Mouse (Mus musculus) limb, embryonic 12.5 days (tissue): ENCODE results near the gene Dhx40. TPM values are rescaled to one million over a fixed set of nuclear protein-coding genes. Genes with fewer than 3 reads are reported as not detected.

Experiments used
- ATAC-seq: fragments of 200-750 bp; cut with Nextera tagmentation; 2 replicates; pipeline ENCODE4 v1.8.0; 2017; ENCODE audit warnings: low read depth, moderate TSS enrichment; ENCODE audit not compliant: insufficient number of reproducible peaks, insufficient read depth, low FRiP score, low TSS enrichment
- H3K27ac ChIP-seq: fragments of 300-500 bp; sonication (generic); 2 replicates; pipeline ENCODE4 v1.5.1; 2016; ENCODE audit warnings: mild to moderate bottlenecking, moderate library complexity
- H3K27me3 ChIP-seq: fragments of 300-500 bp; sonication (generic); 2 replicates; pipeline ENCODE4 v1.6.1; 2016; ENCODE audit warnings: mild to moderate bottlenecking, moderate library complexity
- H3K36me3 ChIP-seq: fragments of 300-500 bp; sonication (generic); 2 replicates; pipeline ENCODE4 v1.6.1; 2016; ENCODE audit warnings: mild to moderate bottlenecking, moderate library complexity
- H3K4me1 ChIP-seq: fragments of 300-500 bp; sonication (generic); replicated peaks from 2 replicates; pipeline ENCODE4 v1.6.1; 2016
- H3K4me2 ChIP-seq: fragments of 300-500 bp; sonication (generic); 2 replicates; pipeline ENCODE4 v1.6.1; 2016; ENCODE audit warnings: mild to moderate bottlenecking, moderate library complexity
- H3K4me3 ChIP-seq: fragments of 300-500 bp; sonication (generic); replicated peaks from 2 replicates; pipeline ENCODE4 v1.5.1; 2016; ENCODE audit warnings: mild to moderate bottlenecking
- H3K9ac ChIP-seq: fragments of 300-500 bp; sonication (generic); replicated peaks from 2 replicates; pipeline ENCODE4 v1.6.1; 2016; ENCODE audit warnings: mild to moderate bottlenecking, moderate library complexity
- H3K9me3 ChIP-seq: fragments of 300-500 bp; sonication (generic); 2 replicates; pipeline ENCODE4 v1.6.1; 2016; ENCODE audit warnings: mild to moderate bottlenecking, moderate library complexity
- WGBS: fragments of 180-500 bp; shearing (Covaris S2); methylation state at CpG from one replicate; pipeline ENCODE4 v1.1.7; 2016; 5-methylcytosine and 5-hydroxymethylcytosine counted together
- polyA plus RNA-seq: library from polyadenylated mRNA; unstranded; fragments of >200 nt; fragmentation: Nextera tagmentation; extraction: Ambion mirVana; gene quantifications from 2 replicates; pipeline ENCODE4 v1.2.1, GENCODE M21; 2016

The Dhx40 gene
- polyA plus RNA-seq, 1 experiment from 2014 or later = 36.4 TPM

DNA sequence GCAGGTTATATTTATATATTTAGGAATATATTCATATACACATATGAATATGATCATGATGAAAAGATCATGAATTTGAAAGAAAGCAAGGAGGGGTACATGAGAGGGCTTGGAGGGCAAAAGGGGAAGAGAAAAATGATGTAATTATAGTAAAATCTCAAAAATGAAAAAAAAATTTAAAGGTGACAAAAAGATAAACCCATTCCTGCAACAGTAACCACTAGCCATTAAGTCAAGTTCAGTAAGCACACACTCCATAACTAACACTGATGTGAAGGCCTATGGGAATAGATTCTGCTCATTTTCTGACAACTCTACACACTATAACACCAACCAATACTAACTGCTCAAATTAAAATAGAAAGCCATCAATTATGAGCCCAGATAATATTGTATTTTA, 81.9 kb downstream of the Dhx40 start:
- no peaks in the 10 kb centered on the region for H3K4me1 ChIP-seq
- no peaks in the 10 kb centered on the region for H3K27me3 ChIP-seq
- H3K9me3 ChIP-seq = no peaks in the 10 kb centered on the region
- no peak overlapping the region for H3K27ac ChIP-seq
- no peak overlapping the region for H3K4me3 ChIP-seq
- H3K36me3 ChIP-seq = peaks cover 72% of the 10 kb centered on the region
- H3K4me2 ChIP-seq = no peak overlapping the region
- no peak overlapping the region for H3K9ac ChIP-seq
- ATAC-seq = no peak

- Histone ChIP-seq H3K4me3 (no peak overlapping the region), H3K4me1 (no peaks in the 10 kb centered on the region), H3K9ac (no peak overlapping the region), H3K27me3 (no peaks in the 10 kb centered on the region), H3K9me3 (no peaks in the 10 kb centered on the region), H3K27ac (no peak overlapping the region), H3K36me3 (peaks cover 74% of the 10 kb centered on the region), H3K4me2 (no peak overlapping the region)
- no peak for ATAC-seq
- 92% methylated on average over 7 of the region's 7 CpGs for WGBS
Observed at GRCm38 (mm10) chr11:86724982-86725381, 82.6 kb downstream of the Dhx40 start.

GRCm38 (mm10) chr11:86724004-86724403, 83.5 kb downstream of the Dhx40 start:
- Histone ChIP-seq H3K9ac (no peak overlapping the region), H3K27me3 (no peaks in the 10 kb centered on the region), H3K4me3 (no peak overlapping the region), H3K4me2 (no peak overlapping the region), H3K27ac (no peak overlapping the region), H3K9me3 (no peaks in the 10 kb centered on the region), H3K4me1 (no peaks in the 10 kb centered on the region), H3K36me3 (peaks cover 76% of the 10 kb centered on the region)
- ATAC-seq = no peak
- WGBS = 93% methylated on average over 3 of the region's 3 CpGs

GRCm38 (mm10) chr11:86719390-86719789, 88.2 kb downstream of the Dhx40 start:
- Histone ChIP-seq H3K9ac (no peak overlapping the region), H3K9me3 (no peaks in the 10 kb centered on the region), H3K4me2 (no peak overlapping the region), H3K27me3 (no peaks in the 10 kb centered on the region), H3K4me3 (no peak overlapping the region), H3K4me1 (no peaks in the 10 kb centered on the region), H3K27ac (no peak overlapping the region), H3K36me3 (peaks cover 81% of the 10 kb centered on the region)
- WGBS = 97% methylated on average over 8 of the region's 8 CpGs
- no peak for ATAC-seq

Other genes starting within 250 kb of the Dhx40 start
- 79.8 and 85.1 TPM in 2 replicates for gene Vmp1, start 123.9 kb downstream of the Dhx40 start, polyA plus RNA-seq
- gene Ptrh2, start 123.8 kb downstream of the Dhx40 start, polyA plus RNA-seq = 40.4 and 42.9 TPM in 2 replicates
- 129 and 137 TPM in 2 replicates for gene Cltc, start 50.2 kb downstream of the Dhx40 start, polyA plus RNA-seq
- 9.8 and 10.5 TPM in 2 replicates for gene Ypel2, start 186.0 kb upstream of the Dhx40 start, polyA plus RNA-seq